Mouse (Mus musculus) layer of hippocampus, adult 9-10 months (tissue): ENCODE data around the gene Vps26b.

Source experiments
- DNase-seq: peaks from one replicate; pipeline ENCODE4 v3.0.0; 2022; ENCODE audit warnings: low spot score

Gene Vps26b

GRCm38 (mm10) chr9:26993900-26994299, 36.0 kb downstream of the Vps26b start:
- no peak for DNase-seq

GRCm38 (mm10) chr9:26993118-26993517, 36.7 kb downstream of the Vps26b start:
- no peak for DNase-seq

GRCm38 (mm10) chr9:26990181-26990580, 39.7 kb downstream of the Vps26b start:
- no peak for DNase-seq

- DNase-seq = no peak
Measured at GRCm38 (mm10) chr9:26985668-26986277, 44.1 kb downstream of the Vps26b start.

GRCm38 (mm10) chr9:26985090-26985613, 44.7 kb downstream of the Vps26b start:
- DNase-seq = no peak

- no peak for DNase-seq
Measured at GRCm38 (mm10) chr9:26978776-26979175, 51.1 kb downstream of the Vps26b start.

GRCm38 (mm10) chr9:26977754-26978153, 52.1 kb downstream of the Vps26b start:
- no peak for DNase-seq
